In genomic region chr2:119040882-119041281, GRCm38 (mm10) we compare ENCODE assay signal across 9 mouse cellular contexts. TPM values are rescaled to one million over a fixed set of nuclear protein-coding genes. Genes with fewer than 3 reads are reported as not detected.
A peak's percentile ranks its signal among the peaks of the same experiment; 100 is the strongest.
DNase-seq lines count a peak whose midpoint lies in the region; ATAC-seq and TF ChIP-seq lines count a peak whose summit lies in the region.
"Had no signal": no experiment of that assay in that cellular context is flagged by ENCODE, and none has a peak within 500 bp of the region (broad histone marks: within the 10 kb centered on the region; RNA-seq: fewer than 3 reads in every experiment).

No protein-coding gene starts in this region.

- TF ChIP-seq CTCF in liver, adult 2 months (IDR thresholded peaks at IDR 0.05; ENCODE audit: low read depth, low read length): peak; percentile 18; the same call in 1 of the 2 replicates

- 48% methylated on average over 4 of the region's 4 CpGs for WGBS in liver, adult 2 months
- WGBS in liver, embryonic 11.5 days: 47% methylated on average over 4 of the region's 4 CpGs

- H3K4me3 ChIP-seq in liver, adult 2 months (ENCODE audit: insufficient read depth, low read depth, low read length): no peak overlapping the region
- H3K4me3 ChIP-seq in liver, embryonic 11.5 days (ENCODE audit: low read depth, low read length): no peak overlapping the region
- H3K4me3 ChIP-seq: lung, embryonic 15.5 days had no signal

- peaks cover 8% of the 10 kb centered on the region; the same call in 1 of the 2 replicates for H3K36me3 ChIP-seq in liver, adult 2 months (ENCODE audit: control insufficient read depth, insufficient read depth, low read length)
- peaks cover 11% of the 10 kb centered on the region; the same call in 1 of the 2 replicates for H3K36me3 ChIP-seq in liver, embryonic 11.5 days (ENCODE audit: control insufficient read depth, insufficient read depth, low read length)

- H3K4me1 ChIP-seq in liver, adult 2 months (ENCODE audit: control insufficient read depth, insufficient read depth, low read length): no peaks in the 10 kb centered on the region
- no peaks in the 10 kb centered on the region for H3K4me1 ChIP-seq in liver, embryonic 11.5 days (replicated peaks; ENCODE audit: control insufficient read depth, insufficient read depth, low read length)

- no peak overlapping the region for H3K4me2 ChIP-seq in liver, embryonic 11.5 days
- H3K4me2 ChIP-seq: lung, embryonic 15.5 days had no signal

- no peak overlapping the region for H3K27ac ChIP-seq in liver, adult 2 months (replicated peaks; ENCODE audit: insufficient read depth, low read depth, low read length)
- no peak overlapping the region for H3K27ac ChIP-seq in liver, embryonic 11.5 days (ENCODE audit: low read depth, low read length)
- H3K27ac ChIP-seq: lung, embryonic 15.5 days had no signal

- no peaks in the 10 kb centered on the region for H3K9me3 ChIP-seq in liver, embryonic 11.5 days (ENCODE audit: control insufficient read depth, low read length)
- H3K9me3 ChIP-seq: lung, embryonic 15.5 days had no signal

- H3K79me2 ChIP-seq in liver, adult 2 months (ENCODE audit: control insufficient read depth, insufficient read depth, low read length): no peaks in the 10 kb centered on the region

- no peak for TF ChIP-seq POLR2A in liver, adult 2 months (IDR thresholded peaks at IDR 0.05; ENCODE audit: extremely low read depth, insufficient read depth, low read length)

- no peak overlapping the region for H3K9ac ChIP-seq in liver, adult 2 months (ENCODE audit: low read depth, low read length)
- no peak overlapping the region for H3K9ac ChIP-seq in liver, embryonic 11.5 days (ENCODE audit: low read depth, low read length)
- H3K9ac ChIP-seq: lung, embryonic 15.5 days had no signal

- DNase-seq in frontal cortex, postnatal 25 days (ENCODE audit: low spot score in 2 of 2): no peak
- DNase-seq in liver, adult 2 months (ENCODE audit: extremely low read depth, low read depth, low spot score): peak; percentile 19
- DNase-seq in liver, embryonic 11.5 days (ENCODE audit: low spot score): no peak
- DNase-seq in R1 (ENCODE audit: low read depth, low spot score): peak; percentile 51
- peak; percentile 32 for DNase-seq in lung, postnatal 14 days
- no peak for DNase-seq in urinary bladder, postnatal 10 days (ENCODE audit: low spot score)
- no peak for DNase-seq in gastrocnemius, postnatal 4 days (ENCODE audit: low spot score in 2 of 2)

- H3K27me3 ChIP-seq in liver, adult 2 months (ENCODE audit: control insufficient read depth, insufficient read depth, low read length): no peaks in the 10 kb centered on the region
- H3K27me3 ChIP-seq in liver, embryonic 11.5 days (replicated peaks; ENCODE audit: control insufficient read depth, insufficient read depth, low read length): no peaks in the 10 kb centered on the region
- H3K27me3 ChIP-seq: lung, embryonic 15.5 days had no signal

- peak; percentile 76 for ATAC-seq in frontal cortex, adult (ENCODE audit: low TSS enrichment)
- no peak for ATAC-seq in liver, embryonic 11.5 days (replicated peaks; ENCODE audit: low FRiP score)

RNA-seq across cellular contexts. Expression of gene Knl1, which starts 6.0 kb away (rescaled TPM):
- total RNA-seq in liver, adult 2 months (2014; rRNA removed): 0.28 and 0.67 TPM in 2 replicates
- polyA plus RNA-seq in liver, adult 2 months (2012; rRNA removed): not detected in 2 replicates
- polyA plus RNA-seq in liver, embryonic 11.5 days (2014; fragmentation: Nextera tagmentation; extraction: Ambion mirVana): 60.7 and 64.8 TPM in 2 replicates
- total RNA-seq in gastrocnemius, postnatal 4 days (2021): 10 to 100 TPM; 10.4 to 12.2 TPM

RNA-seq across cellular contexts. Expression of gene Rpusd2, which starts 6.3 kb away (rescaled TPM):
- 2.3 and 3.8 TPM in 2 replicates for total RNA-seq in liver, adult 2 months (2014; rRNA removed)
- 2.9 and 3.0 TPM in 2 replicates for polyA plus RNA-seq in liver, adult 2 months (2012; rRNA removed)
- 7.4 and 7.7 TPM in 2 replicates for polyA plus RNA-seq in liver, embryonic 11.5 days (2014; fragmentation: Nextera tagmentation; extraction: Ambion mirVana)
- 1 to 10 TPM; 5.8 to 6.3 TPM for total RNA-seq in gastrocnemius, postnatal 4 days (2021)

RNA-seq across cellular contexts. Expression of gene Ccdc32, which starts 11.7 kb away (rescaled TPM):
- 5.1 and 5.3 TPM in 2 replicates for total RNA-seq in liver, adult 2 months (2014; rRNA removed)
- 3.0 and 3.1 TPM in 2 replicates for polyA plus RNA-seq in liver, adult 2 months (2012; rRNA removed)
- 24.8 and 26.5 TPM in 2 replicates for polyA plus RNA-seq in liver, embryonic 11.5 days (2014; fragmentation: Nextera tagmentation; extraction: Ambion mirVana)
- 10 to 100 TPM; 11.2 to 12.9 TPM for total RNA-seq in gastrocnemius, postnatal 4 days (2021)

Comparison
In these comparisons a context has a peak if more than half of its experiments do, and no peak if none do; other contexts are left out.
1. DNase-seq: peak in liver, adult 2 months (single experiment), R1 (single experiment) and lung, postnatal 14 days (single experiment); none in frontal cortex, postnatal 25 days (0 of 2), liver, embryonic 11.5 days (single experiment), urinary bladder, postnatal 10 days (single experiment) and gastrocnemius, postnatal 4 days (0 of 2).